Comparison of ENCODE assay signal across 10 mouse cellular contexts in genomic region chr11:118907471-118908401, GRCm38 (mm10). TPM values are rescaled to one million over a fixed set of nuclear protein-coding genes. Genes with fewer than 3 reads are reported as not detected.
A peak's percentile ranks its signal among the peaks of the same experiment; 100 is the strongest.
DNase-seq lines count a peak whose midpoint lies in the region; ATAC-seq lines count a peak whose summit lies in the region.
"Had no signal": no experiment of that assay in that cellular context is flagged by ENCODE, and none has a peak within 500 bp of the region (broad histone marks: within the 10 kb centered on the region; RNA-seq: fewer than 3 reads in every experiment).

No protein-coding gene starts in this region.

- H3K27me3 ChIP-seq in kidney, embryonic 16.5 days (ENCODE audit: insufficient read depth, low read length) = peaks cover 66% of the 10 kb centered on the region
- peaks cover 78% of the 10 kb centered on the region for H3K27me3 ChIP-seq in embryonic facial prominence, embryonic 12.5 days
- no peaks in the 10 kb centered on the region for H3K27me3 ChIP-seq in hindbrain, embryonic 14.5 days (ENCODE audit: control insufficient read depth, insufficient read depth, low read length)
- no peaks in the 10 kb centered on the region for H3K27me3 ChIP-seq in neural tube, embryonic 14.5 days (ENCODE audit: control insufficient read depth, insufficient read depth, low read length)

- H3K9me3 ChIP-seq in kidney, embryonic 16.5 days (ENCODE audit: low read length) = no peaks in the 10 kb centered on the region
- no peaks in the 10 kb centered on the region for H3K9me3 ChIP-seq in embryonic facial prominence, embryonic 12.5 days
- H3K9me3 ChIP-seq in hindbrain, embryonic 14.5 days (ENCODE audit: control insufficient read depth, low read length) = no peaks in the 10 kb centered on the region
- no peaks in the 10 kb centered on the region for H3K9me3 ChIP-seq in neural tube, embryonic 14.5 days (ENCODE audit: control insufficient read depth, low read length)
- H3K9me3 ChIP-seq: lung, embryonic 15.5 days had no signal

- ATAC-seq in kidney, embryonic 16.5 days (ENCODE audit: low FRiP score, low TSS enrichment) = no peak
- no peak for ATAC-seq in embryonic facial prominence, embryonic 12.5 days (ENCODE audit: insufficient number of reproducible peaks, insufficient read depth, low FRiP score, low TSS enrichment)
- ATAC-seq in hindbrain, embryonic 14.5 days (ENCODE audit: low FRiP score) = no peak
- ATAC-seq in neural tube, embryonic 14.5 days (ENCODE audit: low read depth) = no peak

- WGBS in kidney, embryonic 16.5 days = 2% methylated on average over 43 of the region's 43 CpGs
- WGBS in embryonic facial prominence, embryonic 12.5 days = 2% methylated on average over 43 of the region's 43 CpGs
- 2% methylated on average over 43 of the region's 43 CpGs for WGBS in hindbrain, embryonic 14.5 days
- 1% methylated on average over 43 of the region's 43 CpGs for WGBS in neural tube, embryonic 14.5 days

- H3K4me3 ChIP-seq in kidney, embryonic 16.5 days (ENCODE audit: low read length) = peak overlapping the region; percentile 47
- H3K4me3 ChIP-seq in embryonic facial prominence, embryonic 12.5 days = peak overlapping the region; percentile 50
- peak overlapping the region; percentile 88 for H3K4me3 ChIP-seq in hindbrain, embryonic 14.5 days (replicated peaks; ENCODE audit: low read length)
- H3K4me3 ChIP-seq in neural tube, embryonic 14.5 days (ENCODE audit: low read depth, low read length) = peak overlapping the region; percentile 94

- peaks cover 18% of the 10 kb centered on the region for H3K4me1 ChIP-seq in kidney, embryonic 16.5 days (ENCODE audit: insufficient read depth, low read length)
- peaks cover 29% of the 10 kb centered on the region for H3K4me1 ChIP-seq in embryonic facial prominence, embryonic 12.5 days
- peaks cover 40% of the 10 kb centered on the region for H3K4me1 ChIP-seq in hindbrain, embryonic 14.5 days (replicated peaks; ENCODE audit: control insufficient read depth, insufficient read depth, low read length)
- peaks cover 44% of the 10 kb centered on the region for H3K4me1 ChIP-seq in neural tube, embryonic 14.5 days (ENCODE audit: control insufficient read depth, insufficient read depth, low read length)

- no peak overlapping the region for H3K9ac ChIP-seq in kidney, embryonic 16.5 days (replicated peaks; ENCODE audit: low read length)
- peak overlapping the region; percentile 27; the same call in 1 of the 2 replicates for H3K9ac ChIP-seq in embryonic facial prominence, embryonic 12.5 days
- H3K9ac ChIP-seq in hindbrain, embryonic 14.5 days = peak overlapping the region; percentile 97
- peak overlapping the region; percentile 99 for H3K9ac ChIP-seq in neural tube, embryonic 14.5 days (replicated peaks; ENCODE audit: low read depth, low read length)
- H3K9ac ChIP-seq: lung, embryonic 15.5 days had no signal

- DNase-seq in kidney, postnatal 36 days = no peak
- DNase-seq in hindbrain, embryonic 14.5 days (ENCODE audit: low spot score) = no peak
- DNase-seq in right cerebral cortex, adult 2 months (ENCODE audit: low spot score in 2 of 2) = no peak
- DNase-seq in lung, postnatal 10 days = no peak
- DNase-seq in right cerebral cortex, postnatal 36 days (ENCODE audit: low spot score in 2 of 2) = no peak
- DNase-seq: kidney, adult 9 months had no signal

- H3K36me3 ChIP-seq in kidney, embryonic 16.5 days (ENCODE audit: insufficient read depth, low read length) = no peaks in the 10 kb centered on the region
- H3K36me3 ChIP-seq in embryonic facial prominence, embryonic 12.5 days = no peaks in the 10 kb centered on the region
- no peaks in the 10 kb centered on the region for H3K36me3 ChIP-seq in hindbrain, embryonic 14.5 days (replicated peaks; ENCODE audit: control insufficient read depth, insufficient read depth)
- no peaks in the 10 kb centered on the region for H3K36me3 ChIP-seq in neural tube, embryonic 14.5 days (ENCODE audit: control insufficient read depth, insufficient read depth, low read length)
- H3K36me3 ChIP-seq: lung, embryonic 15.5 days had no signal

- H3K4me2 ChIP-seq in kidney, embryonic 16.5 days (replicated peaks; ENCODE audit: low read depth, low read length) = peak overlapping the region; percentile 73
- peak overlapping the region; percentile 96 for H3K4me2 ChIP-seq in embryonic facial prominence, embryonic 12.5 days (replicated peaks)
- peak overlapping the region; percentile 65 for H3K4me2 ChIP-seq in hindbrain, embryonic 14.5 days (replicated peaks)
- H3K4me2 ChIP-seq in neural tube, embryonic 14.5 days (ENCODE audit: low read depth, low read length) = peak overlapping the region; percentile 86

- H3K27ac ChIP-seq in kidney, embryonic 16.5 days (ENCODE audit: low read length) = no peak overlapping the region
- no peak overlapping the region for H3K27ac ChIP-seq in embryonic facial prominence, embryonic 12.5 days
- peak overlapping the region; percentile 98 for H3K27ac ChIP-seq in hindbrain, embryonic 14.5 days
- peak overlapping the region; percentile 99 for H3K27ac ChIP-seq in neural tube, embryonic 14.5 days (ENCODE audit: low read depth, low read length)
- H3K27ac ChIP-seq: lung, embryonic 15.5 days had no signal

RNA-seq across cellular contexts. Expression of gene Rbfox3, which starts 3.7 kb away (rescaled TPM):
- 0.63 and 1.0 TPM in 2 replicates for polyA plus RNA-seq in kidney, embryonic 16.5 days (2015; fragmentation: Nextera tagmentation; extraction: Ambion mirVana)
- 3.9 and 4.8 TPM in 2 replicates for polyA plus RNA-seq in embryonic facial prominence, embryonic 12.5 days (2016; fragmentation: Nextera tagmentation; extraction: Ambion mirVana)
- 64.7 and 69.3 TPM in 2 replicates for polyA plus RNA-seq in hindbrain, embryonic 14.5 days (2014; fragmentation: Nextera tagmentation; extraction: Ambion mirVana)
- 81.9 and 82.7 TPM in 2 replicates for polyA plus RNA-seq in neural tube, embryonic 14.5 days (2014; fragmentation: Nextera tagmentation; extraction: Ambion mirVana)

Comparison
In these comparisons a context has a peak if more than half of its experiments do, and no peak if none do; other contexts are left out.
1. H3K27ac ChIP-seq: peak in hindbrain, embryonic 14.5 days (single experiment) and neural tube, embryonic 14.5 days (single experiment); none in kidney, embryonic 16.5 days (single experiment) and embryonic facial prominence, embryonic 12.5 days (single experiment).
2. RNA of gene Rbfox3, which starts 3.7 kb away (polyA plus RNA-seq): 81.9 to 82.7 TPM in neural tube, embryonic 14.5 days and 64.7 to 69.3 TPM in hindbrain, embryonic 14.5 days; 3.9 to 4.8 TPM in embryonic facial prominence, embryonic 12.5 days and 0.63 to 1.0 TPM in kidney, embryonic 16.5 days; every median in the first group is over 10 times any median in the second.
3. Peak in every context shown above with its lines, with median percentiles within 50 percentile points of each other: H3K4me2 ChIP-seq and H3K4me3 ChIP-seq.